Mouse (Mus musculus) retina, postnatal 1 day (tissue): ENCODE measurements around the gene Ncl.
A peak's percentile ranks its signal among the peaks of the same experiment; 100 is the strongest.

ENCODE experiments used
- DNase-seq: peaks from one replicate; pipeline ENCODE4 v3.0.0-alpha.2; 2012

Ncl gene

GRCm38 (mm10) chr1:86311467-86312005 lies 47.7 kb downstream of the Ncl start:
- no peak for DNase-seq

GRCm38 (mm10) chr1:86310536-86311310 lies 48.5 kb downstream of the Ncl start:
- no peak for DNase-seq

- no peak for DNase-seq
Measured at GRCm38 (mm10) chr1:86309270-86309833, 49.8 kb downstream of the Ncl start.

DNA sequence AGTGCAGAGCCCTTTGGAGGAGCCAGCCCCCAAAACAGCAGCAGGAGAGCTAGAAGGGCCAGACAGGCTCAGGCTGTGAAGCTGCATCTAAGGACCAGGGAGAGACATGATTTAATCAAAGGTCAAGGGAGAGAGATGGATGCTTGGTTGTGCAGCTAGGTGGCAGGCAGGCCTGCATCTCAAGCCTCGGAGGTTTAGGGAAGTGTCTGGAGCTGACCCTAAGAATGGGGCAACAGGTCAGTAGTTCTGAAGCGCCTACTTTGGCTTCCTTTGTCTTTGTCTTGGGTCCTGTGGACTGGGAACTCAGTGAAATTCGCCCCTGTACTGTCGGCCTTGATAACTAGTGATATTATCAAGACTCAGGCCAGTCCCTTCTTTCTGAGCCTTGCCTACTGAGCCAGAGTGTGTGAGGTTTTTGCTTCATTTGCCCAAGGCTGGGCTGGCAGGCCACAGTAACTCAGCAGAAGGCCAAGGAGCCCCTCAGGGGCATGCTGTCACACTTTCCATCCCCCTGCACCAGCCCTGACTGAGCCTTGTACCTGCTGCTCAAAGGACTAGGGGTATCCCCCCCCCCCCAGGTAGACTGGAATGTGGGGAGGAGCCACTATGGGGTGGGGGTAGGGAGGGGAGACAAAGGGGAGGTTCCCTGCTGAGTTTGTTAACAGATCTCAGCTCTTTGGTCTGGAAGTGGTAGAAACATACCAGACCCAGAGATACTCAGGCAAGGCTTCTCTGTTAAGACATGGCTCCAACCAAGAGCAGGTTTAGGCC lies 51.1 kb downstream of the Ncl start:
- DNase-seq: no peak

DNA sequence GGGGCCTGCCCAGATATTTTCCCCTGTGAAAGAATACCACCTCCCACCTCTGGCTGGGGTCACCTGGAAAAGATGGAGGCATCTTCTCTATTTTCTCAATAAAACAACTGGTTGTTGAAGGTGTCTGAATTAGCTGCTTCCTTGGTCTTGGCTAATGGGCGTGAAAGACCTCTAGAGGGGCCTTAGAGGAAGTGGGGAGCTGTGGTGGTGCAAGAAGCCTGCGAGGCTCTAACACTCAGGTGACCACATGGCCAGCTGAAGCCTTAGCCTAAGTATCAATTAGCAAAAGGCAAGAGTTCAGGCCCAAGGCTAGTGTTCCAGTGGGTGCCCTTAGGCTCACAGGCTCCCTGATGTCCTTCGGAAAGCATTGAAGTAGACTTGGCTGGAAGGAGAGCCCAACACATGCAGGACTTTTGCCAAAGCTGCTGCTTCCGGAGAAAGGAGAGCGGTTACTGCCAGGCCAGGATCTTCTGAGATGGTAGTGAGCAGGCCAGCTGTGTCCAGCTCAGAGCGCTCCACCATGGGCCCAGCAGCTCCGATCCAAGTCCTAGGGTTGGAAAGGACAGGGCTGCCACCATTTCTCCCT lies 51.9 kb downstream of the Ncl start:
- DNase-seq: no peak

- DNase-seq: no peak
Measured at GRCm38 (mm10) chr1:86306686-86307085, 52.5 kb downstream of the Ncl start.

- no peak for DNase-seq
Measured at GRCm38 (mm10) chr1:86303873-86304250, 55.3 kb downstream of the Ncl start.

GRCm38 (mm10) chr1:86303063-86303872 lies 55.9 kb downstream of the Ncl start:
- DNase-seq: peak; percentile 64

GRCm38 (mm10) chr1:86302532-86302931 lies 56.7 kb downstream of the Ncl start, which contains the start of gene B3gnt7:
Gene B3gnt7 (plus strand): TSS chr1:86302832.
- DNase-seq: no peak

DNA sequence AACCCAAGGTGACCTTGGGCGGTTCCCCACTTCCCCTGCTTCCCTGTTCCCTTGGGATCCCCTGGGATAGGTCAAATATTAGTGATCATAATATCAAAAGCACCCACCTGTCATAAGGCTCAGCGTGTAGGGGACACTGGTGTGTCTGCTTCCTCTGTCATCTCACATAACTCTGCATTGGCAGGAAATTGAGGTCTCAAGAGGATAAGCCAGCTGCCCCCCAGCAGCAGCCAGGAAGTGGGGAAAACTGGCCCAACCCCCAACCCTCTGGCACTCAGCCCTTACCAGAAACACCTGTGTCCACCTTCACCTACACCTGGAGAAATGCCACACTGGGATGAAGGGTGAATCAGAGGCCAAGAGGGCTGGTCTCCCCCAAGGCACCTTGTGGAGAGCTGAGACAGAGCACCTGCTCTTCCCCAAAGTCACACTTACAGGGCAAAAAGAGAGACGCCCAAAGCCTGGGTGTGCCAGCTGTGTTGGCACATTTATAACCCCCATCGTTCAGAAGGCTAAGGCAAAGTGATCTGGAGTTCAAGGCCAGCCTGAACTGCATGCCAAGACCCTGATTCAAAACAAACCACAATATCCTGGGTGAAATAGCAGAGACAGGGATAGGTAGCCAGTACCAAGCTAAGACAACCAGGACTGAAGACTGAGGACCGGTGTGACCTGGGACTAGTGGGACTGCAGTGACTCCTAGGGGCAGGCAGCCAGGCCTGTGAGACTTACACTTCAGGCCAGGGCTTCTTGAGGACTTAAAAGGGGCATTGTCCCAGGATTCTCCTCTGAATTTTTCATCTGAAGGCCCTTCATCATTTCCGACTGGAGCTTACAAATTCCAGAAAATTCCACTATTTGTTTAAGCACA lies 57.7 kb downstream of the Ncl start:
- no peak for DNase-seq

DNA sequence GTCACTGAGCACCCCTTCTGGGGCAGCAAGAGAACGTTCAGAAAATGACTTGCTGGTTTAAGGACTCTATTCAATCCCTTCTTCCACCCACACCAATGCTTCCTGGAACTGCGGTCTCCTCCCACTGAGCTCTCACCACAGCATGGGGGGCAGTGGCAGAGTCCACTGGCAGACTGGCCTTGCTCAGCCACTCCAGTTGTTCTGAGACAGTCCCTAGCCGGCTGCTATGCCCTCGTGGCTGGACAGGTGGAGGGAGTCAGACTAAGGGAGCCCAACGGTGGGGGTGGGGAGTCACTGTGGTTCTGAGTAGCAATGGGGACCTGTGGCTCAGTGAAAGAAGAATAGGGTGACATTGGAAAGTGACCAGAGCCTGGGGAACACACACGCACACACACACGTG lies 58.5 kb downstream of the Ncl start:
- DNase-seq: no peak

DNA sequence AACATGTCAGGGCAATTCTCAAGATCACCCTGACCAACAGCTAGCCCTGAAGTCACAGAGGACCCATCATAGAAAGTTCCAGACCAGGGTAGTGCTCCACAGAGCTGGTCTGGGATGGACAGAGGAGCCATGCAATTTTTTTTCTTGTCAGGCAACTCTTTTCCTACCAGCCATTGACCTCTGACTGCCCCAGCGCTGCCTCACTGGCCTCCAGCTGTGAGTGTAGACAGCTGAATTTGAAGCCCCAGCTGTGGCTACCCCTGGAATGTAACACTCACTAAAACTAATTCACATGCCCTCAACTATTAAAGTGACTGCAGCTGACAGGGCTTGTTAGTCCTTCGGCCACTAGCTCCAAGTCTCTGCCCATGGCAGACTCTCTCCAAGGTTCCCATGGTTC lies 59.1 kb downstream of the Ncl start:
- no peak for DNase-seq
